Mouse (Mus musculus) forelimb bud, embryonic 11.5 days (tissue): ENCODE data around the gene Ccdc124.
"Not testable (repeated sequence)": the region's sequence is repeated elsewhere in the genome, so short reads cannot be mapped to it uniquely, and the experiment has no call there.

Source experiments
- DNase-seq: peaks from one replicate; pipeline ENCODE4 v3.0.0-alpha.2; 2012; ENCODE audit warnings: low read depth, low spot score

The Ccdc124 gene

DNA sequence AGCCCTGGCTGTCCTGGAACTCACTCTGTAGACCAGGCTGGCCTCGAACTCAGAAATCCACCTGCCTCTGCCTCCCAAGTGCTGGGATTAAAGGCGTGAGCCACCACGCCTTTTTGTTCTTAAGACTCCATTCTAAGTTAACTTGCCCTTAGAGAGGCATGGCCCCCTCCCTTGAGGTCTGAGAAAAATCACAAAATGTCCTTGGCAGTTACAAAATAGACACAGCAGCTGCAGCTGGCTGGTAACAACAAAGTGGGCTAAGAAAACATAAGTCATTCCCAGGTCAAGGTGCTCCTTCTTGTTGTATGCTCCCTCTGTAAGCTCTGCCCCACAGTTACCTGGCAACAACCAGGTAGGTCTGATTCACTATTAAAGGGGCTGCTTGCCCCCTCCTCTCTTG lies 51.1 kb downstream of the Ccdc124 start:
- DNase-seq: not testable (repeated sequence)

DNA sequence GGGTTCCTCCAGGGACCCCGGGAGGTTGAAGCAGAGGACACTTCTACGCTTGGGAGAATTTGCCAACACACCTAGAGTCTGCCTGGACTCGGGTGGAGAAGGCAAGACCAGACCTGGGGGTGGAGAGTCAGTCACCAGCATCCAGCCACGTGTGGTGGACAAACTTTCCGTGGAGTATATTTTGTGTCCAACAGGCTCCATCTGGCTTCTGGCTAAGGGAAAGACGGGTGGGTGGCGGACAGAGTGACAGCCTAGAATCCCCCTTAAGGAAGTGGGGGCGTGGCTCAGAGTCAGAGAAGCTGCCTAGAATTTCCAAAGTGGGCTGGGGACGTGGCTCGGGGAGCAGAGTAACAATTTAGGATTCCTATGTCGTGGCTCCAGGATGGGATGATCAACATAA lies 51.7 kb downstream of the Ccdc124 start:
- no peak for DNase-seq

GRCm38 (mm10) chr8:70821399-70821962 lies 52.3 kb downstream of the Ccdc124 start:
- DNase-seq: peak; percentile 79

DNA sequence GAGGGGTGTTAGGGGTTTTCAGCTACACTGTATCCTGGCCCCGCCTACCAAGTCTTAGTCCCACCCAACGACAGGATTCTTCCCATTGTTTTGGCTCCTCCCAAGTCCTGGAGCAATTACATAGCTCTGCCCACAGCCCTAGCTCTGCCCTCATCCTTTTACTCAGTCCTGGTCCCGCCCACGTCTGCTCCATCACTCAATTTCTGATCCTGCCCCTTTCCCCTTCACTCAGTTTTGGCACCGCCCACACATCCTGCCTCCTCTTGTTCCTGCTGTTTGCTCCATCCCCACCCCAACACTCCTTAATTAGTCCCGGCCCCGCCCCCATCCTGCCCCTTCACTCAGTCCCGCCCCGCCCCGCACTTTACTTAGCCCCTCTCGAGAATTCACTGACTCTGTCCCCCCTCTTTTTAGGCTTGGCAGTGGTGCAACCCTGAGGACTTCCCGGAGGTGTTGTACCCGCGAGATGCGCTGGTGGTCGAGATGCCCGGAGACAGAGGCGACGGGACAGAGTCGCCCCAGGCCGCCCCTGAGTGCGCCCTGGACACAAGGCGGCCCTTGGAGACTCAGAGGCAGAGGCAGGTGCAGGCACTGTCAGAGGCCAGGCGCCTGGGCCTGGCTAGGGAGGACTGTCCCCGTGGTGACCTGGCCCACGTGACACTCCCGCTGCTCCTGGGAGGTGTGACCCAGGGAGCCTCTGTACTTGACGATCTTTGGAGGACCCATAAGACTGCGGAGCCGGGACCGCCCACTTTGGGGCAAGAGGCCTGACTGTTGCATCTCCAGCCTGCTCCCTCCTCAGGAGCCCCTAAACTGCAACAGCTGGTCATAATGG lies 53.4 kb downstream of the Ccdc124 start:
- DNase-seq: peak; percentile 62
